Mouse (Mus musculus): ENCODE measurements around the gene Alk. TPM values are rescaled to one million over a fixed set of nuclear protein-coding genes. Genes with fewer than 3 reads are reported as not detected.

Alk gene
- total and polyA plus RNA-seq, 3 experiments, result not detected

DNA sequence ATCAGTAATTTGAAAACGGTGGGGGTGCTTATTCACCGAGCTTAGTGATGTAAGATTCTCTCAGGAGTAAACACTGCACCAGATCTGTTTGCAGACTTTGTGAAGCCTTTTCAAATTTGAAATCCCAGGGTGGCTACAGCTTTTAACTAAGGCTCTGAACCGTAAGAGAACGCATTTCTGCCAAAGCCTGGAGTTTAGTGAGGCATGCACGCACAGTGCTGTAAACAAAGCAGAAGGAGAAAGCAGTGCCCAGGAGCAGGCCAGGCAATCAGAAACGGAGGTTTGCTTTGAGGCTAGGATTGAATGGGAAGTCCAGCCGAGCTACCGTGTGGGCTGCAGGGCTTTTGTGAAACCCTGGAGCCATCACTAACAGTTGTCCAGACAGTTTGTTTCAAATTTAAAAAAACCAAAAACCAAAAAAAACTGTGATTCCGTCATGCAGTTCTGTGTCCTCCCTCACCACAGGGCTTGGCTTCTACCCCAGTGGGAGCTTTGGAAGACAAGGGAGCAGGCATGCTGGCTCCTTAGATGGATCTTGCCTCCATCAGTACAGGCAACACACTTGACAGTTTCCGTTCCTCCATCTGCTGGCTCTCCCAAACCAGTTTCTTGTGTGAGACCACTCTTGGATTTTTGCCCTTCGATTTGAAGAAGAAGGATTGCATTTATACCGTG is 409.3 kb downstream of the Alk start:
- no peaks in the 10 kb centered on the region for H3K9me3 ChIP-seq (replicated peaks; ENCODE audit: insufficient read depth, low read length)
- H3K9ac ChIP-seq (ENCODE audit: control insufficient read depth, low read depth, low read length, poor library complexity, severe bottlenecking), result no peak overlapping the region
- H3K4me3 ChIP-seq (ENCODE audit: control insufficient read depth in 1 of 2, insufficient read depth in 1 of 2, low read depth in 2 of 2, low read length in 2 of 2), result no peak overlapping the region
- TF ChIP-seq JUND (IDR thresholded peaks at IDR 0.05; ENCODE audit: low read depth, low read length) (no peak), HCFC1 (IDR thresholded peaks at IDR 0.05; ENCODE audit: low read depth, low read length) (no peak), MAX (IDR thresholded peaks at IDR 0.05; ENCODE audit: low read length) (no peak), ZC3H11A (IDR thresholded peaks at IDR 0.05; ENCODE audit: low read depth, low read length) (no peak), TAL1 (IDR thresholded peaks at IDR 0.05; ENCODE audit: low read length) (no peak), POLR2AphosphoS5 (IDR thresholded peaks at IDR 0.05; ENCODE audit: borderline replicate concordance, low read depth, low read length) (no peak), MYC (IDR thresholded peaks at IDR 0.05; ENCODE audit: low read depth, low read length) (no peak), TBP (IDR thresholded peaks at IDR 0.05; ENCODE audit: low read depth, low read length) (no peak), ELF1 (IDR thresholded peaks at IDR 0.05; ENCODE audit: low read depth, low read length) (no peak), CHD2 (IDR thresholded peaks at IDR 0.05; ENCODE audit: low read length) (no peak), MYB (IDR thresholded peaks at IDR 0.05; ENCODE audit: low read depth, low read length) (no peak), USF2 (IDR thresholded peaks at IDR 0.05; ENCODE audit: borderline replicate concordance in 1 of 2, insufficient read depth in 1 of 2, low read depth in 1 of 2, low read length in 2 of 2) (no peak), SMC3 (IDR thresholded peaks at IDR 0.05; ENCODE audit: low read depth, low read length) (no peak)
- H3K4me1 ChIP-seq (ENCODE audit: control insufficient read depth in 1 of 2, insufficient read depth in 2 of 2, low read length in 2 of 2), result no peaks in the 10 kb centered on the region
- DNase-seq (ENCODE audit: low read depth, low spot score), result no peak
- H3K79me2 ChIP-seq (ENCODE audit: control insufficient read depth, insufficient read depth, low read length, poor library complexity), result no peaks in the 10 kb centered on the region
- no peak overlapping the region for H3K27ac ChIP-seq (ENCODE audit: control insufficient read depth, low read depth, low read length)
- H3K27me3 ChIP-seq (ENCODE audit: control insufficient read depth in 1 of 2, insufficient read depth in 2 of 2, low read length in 2 of 2), result no peaks in the 10 kb centered on the region
- no peaks in the 10 kb centered on the region for H3K36me3 ChIP-seq (ENCODE audit: control insufficient read depth in 1 of 2, insufficient read depth in 2 of 2, low read length in 2 of 2)

DNA sequence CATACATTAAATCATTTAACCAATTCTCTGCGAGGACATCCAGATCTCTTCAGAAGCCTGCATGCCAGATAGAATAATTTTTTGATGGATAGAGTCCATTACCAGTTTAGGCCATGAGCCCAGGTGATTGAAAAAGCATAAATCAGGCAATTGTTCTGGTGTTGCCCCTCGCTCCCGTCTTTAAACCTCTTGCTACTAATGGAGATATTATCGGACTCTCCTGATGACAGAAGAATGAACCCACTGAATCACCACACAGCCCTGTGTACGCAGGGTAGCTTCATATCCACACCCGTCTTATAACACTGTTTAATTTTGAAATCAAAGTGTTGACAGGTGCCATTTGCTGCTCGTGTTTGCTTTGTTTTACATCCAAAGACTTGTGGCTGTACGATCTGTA is 413.9 kb downstream of the Alk start:
- Histone ChIP-seq H3K79me2 (ENCODE audit: control insufficient read depth, insufficient read depth, low read length, poor library complexity) (no peaks in the 10 kb centered on the region), H3K36me3 (ENCODE audit: control insufficient read depth in 1 of 2, insufficient read depth in 2 of 2, low read length in 2 of 2) (no peaks in the 10 kb centered on the region), H3K9ac (ENCODE audit: control insufficient read depth, low read depth, low read length, poor library complexity, severe bottlenecking) (no peak overlapping the region), H3K9me3 (replicated peaks; ENCODE audit: insufficient read depth, low read length) (no peaks in the 10 kb centered on the region), H3K4me3 (ENCODE audit: control insufficient read depth in 1 of 2, insufficient read depth in 1 of 2, low read depth in 2 of 2, low read length in 2 of 2) (no peak overlapping the region), H3K27me3 (ENCODE audit: control insufficient read depth in 1 of 2, insufficient read depth in 2 of 2, low read length in 2 of 2) (no peaks in the 10 kb centered on the region), H3K27ac (ENCODE audit: control insufficient read depth, low read depth, low read length) (no peak overlapping the region), H3K4me1 (ENCODE audit: control insufficient read depth in 1 of 2, insufficient read depth in 2 of 2, low read length in 2 of 2) (no peaks in the 10 kb centered on the region)
- TF ChIP-seq HCFC1 (IDR thresholded peaks at IDR 0.05; ENCODE audit: low read depth, low read length) (no peak), USF1 (IDR thresholded peaks at IDR 0.05; ENCODE audit: low read depth, low read length) (no peak), POLR2AphosphoS2 (IDR thresholded peaks at IDR 0.05; ENCODE audit: low read length) (no peak), JUND (IDR thresholded peaks at IDR 0.05; ENCODE audit: low read depth, low read length) (no peak), MYC (IDR thresholded peaks at IDR 0.05; ENCODE audit: low read depth, low read length) (no peak), ZNF384 (IDR thresholded peaks at IDR 0.05; ENCODE audit: low read depth, low read length) (no peak), SMC3 (IDR thresholded peaks at IDR 0.05; ENCODE audit: low read depth, low read length) (no peak), ZKSCAN1 (IDR thresholded peaks at IDR 0.05; ENCODE audit: low read depth, low read length) (no peak), POLR2A (IDR thresholded peaks at IDR 0.05; ENCODE audit: control insufficient read depth in 1 of 2, insufficient read depth in 1 of 2, low read depth in 1 of 2, low read length in 2 of 2, poor library complexity in 1 of 2) (no peak), NELFE (IDR thresholded peaks at IDR 0.05; ENCODE audit: low read depth, low read length) (no peak)
- DNase-seq (ENCODE audit: low read depth, low spot score), result no peak

All from MEL (cell line).